Mouse (Mus musculus): ENCODE measurements at regions not wholly inside any gene's neighbourhood (a gene's known extent, or its start where the extent isn't known, plus 50 kb on each side); places are given as distances from the start of the nearest gene placed in this dataset.

- TF ChIP-seq CTCF (IDR thresholded peaks at IDR 0.05; ENCODE audit: extremely low read depth, insufficient read depth, insufficient read length, insufficient replicate concordance) (no peak), POLR2A (IDR thresholded peaks at IDR 0.05; ENCODE audit: low read depth, low read length) (no peak)
Observed at GRCm38 (mm10) chr3:41201782-41202181, 118.9 kb upstream of the Pgrmc2 start.
